Comparison of ENCODE assay signal across 17 mouse cellular contexts in the genomic region with DNA sequence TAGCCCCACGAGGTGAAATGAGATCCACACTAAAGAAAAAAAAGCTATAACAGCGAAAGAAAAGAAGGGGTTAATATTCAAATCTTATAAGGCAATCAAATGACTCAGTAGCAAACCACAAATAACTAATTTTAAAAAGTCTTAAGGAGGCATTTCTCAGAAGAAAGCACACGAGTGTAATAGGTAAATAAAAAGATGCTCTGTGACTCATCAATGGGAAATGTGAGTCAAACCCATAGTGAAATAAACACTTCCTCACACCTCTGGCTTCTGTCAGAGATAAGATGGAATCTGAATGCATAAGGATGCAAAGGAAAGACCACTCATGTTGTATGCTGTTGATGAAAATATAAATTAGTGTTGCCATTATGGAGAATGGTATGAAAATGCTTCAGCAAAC.
"Had no signal": no experiment of that assay in that cellular context is flagged by ENCODE, and none has a peak within 500 bp of the region (broad histone marks: within the 10 kb centered on the region; RNA-seq: fewer than 3 reads in every experiment).

No protein-coding gene starts in this region.

- H3K27ac ChIP-seq: kidney, postnatal 0 days; layer of hippocampus, adult 2 months; limb, embryonic 12.5 days; limb, embryonic 15.5 days; liver, embryonic 14.5 days; macrophage had no signal

- H3K36me3 ChIP-seq: limb, embryonic 12.5 days; limb, embryonic 15.5 days; midbrain, embryonic 13.5 days had no signal

- DNase-seq: kidney, adult 9 months; kidney, postnatal 25 days; layer of hippocampus, adult 9-11 months; left cerebral cortex, postnatal 4 days; liver, postnatal 0 days; lung, embryonic 14.5 days; thymus, adult 18-20 months; thymus, postnatal 36 days had no signal

- H3K4me2 ChIP-seq: limb, embryonic 12.5 days; limb, embryonic 15.5 days; liver, embryonic 11.5 days; lung, embryonic 14.5 days; midbrain, embryonic 13.5 days had no signal

- H3K9me3 ChIP-seq: limb, embryonic 12.5 days; limb, embryonic 15.5 days; midbrain, embryonic 13.5 days had no signal

- H3K27me3 ChIP-seq: limb, embryonic 12.5 days; limb, embryonic 15.5 days had no signal

- H3K4me3 ChIP-seq: layer of hippocampus, adult 2 months; limb, embryonic 12.5 days; limb, embryonic 15.5 days; midbrain, embryonic 13.5 days had no signal

- H3K9ac ChIP-seq: limb, embryonic 12.5 days; limb, embryonic 15.5 days; liver, embryonic 14.5 days; liver, postnatal 0 days; lung, embryonic 14.5 days; midbrain, embryonic 13.5 days had no signal

- ATAC-seq: liver, postnatal 0 days; lung, postnatal 0 days had no signal
